Mouse (Mus musculus) small intestine, adult 2 months (tissue): ENCODE data around the gene Cryga. TPM values are rescaled to one million over a fixed set of nuclear protein-coding genes. Genes with fewer than 3 reads are reported as not detected.

Experiments
- H3K27ac ChIP-seq: fragments of 200-500 bp; 2 replicates; pipeline ENCODE4 v1.5.1; 2012; ENCODE audit warnings: low read depth, low read length, control low read depth, inconsistent platforms; ENCODE audit not compliant: insufficient read depth
- H3K27me3 ChIP-seq: fragments of 200-500 bp; 2 replicates; pipeline ENCODE4 v1.6.1; 2012; ENCODE audit warnings: mild to moderate bottlenecking, moderate library complexity, low read length, inconsistent platforms; ENCODE audit not compliant: control insufficient read depth, insufficient read depth
- H3K36me3 ChIP-seq: fragments of 200-500 bp; 2 replicates; pipeline ENCODE4 v1.6.1; 2012; ENCODE audit warnings: mild to moderate bottlenecking, low read length, control low read depth, inconsistent platforms; ENCODE audit not compliant: control insufficient read depth, insufficient read depth
- H3K4me1 ChIP-seq: fragments of 200-500 bp; 2 replicates; pipeline ENCODE4 v1.6.1; 2012; ENCODE audit warnings: low read length, inconsistent platforms, mixed read lengths; ENCODE audit not compliant: control insufficient read depth, insufficient read depth, insufficient read length
- H3K4me3 ChIP-seq: fragments of 200-500 bp; 2 replicates; pipeline ENCODE4 v1.5.1; 2012; ENCODE audit warnings: low read depth, mild to moderate bottlenecking, control low read depth, inconsistent platforms, low read length, moderate library complexity
- CTCF ChIP-seq: fragments of 200-500 bp; IDR thresholded peaks from 2 replicates; pipeline ENCODE4 v1.5.1; 2012; ENCODE audit warnings: low read depth, mild to moderate bottlenecking, control low read depth, inconsistent platforms, low read length, moderate library complexity, mixed read lengths; ENCODE audit not compliant: insufficient replicate concordance, insufficient read length; ENCODE audit errors: extremely low read depth
- POLR2A ChIP-seq: fragments of 200-500 bp; IDR thresholded peaks from 2 replicates; pipeline ENCODE4 v1.6.1; 2012; ENCODE audit warnings: low read depth, mild to moderate bottlenecking, control low read depth, inconsistent platforms, low read length, moderate library complexity
- WGBS: fragments of 180-500 bp; shearing (Covaris S2); methylation state at CpG from one replicate; pipeline ENCODE4 v1.1.7; 2018; 5-methylcytosine and 5-hydroxymethylcytosine counted together
- polyA plus RNA-seq: library from polyadenylated mRNA; depleted of rRNA; stranded (reverse); fragments of >200 nt; gene quantifications from 2 replicates; pipeline ENCODE4 v1.2.3, GENCODE M21; 2012

The Cryga gene
- polyA plus RNA-seq, 1 experiment = not detected

- no peak overlapping the region for H3K4me3 ChIP-seq
- H3K4me1 ChIP-seq = peaks cover 9% of the 10 kb centered on the region; the same call in 1 of the 2 replicates
- H3K36me3 ChIP-seq = no peaks in the 10 kb centered on the region
- WGBS = 93% methylated on average over 1 of the region's 1 CpGs
- no peak for TF ChIP-seq CTCF
- no peak for TF ChIP-seq POLR2A
- no peaks in the 10 kb centered on the region for H3K27me3 ChIP-seq
- H3K27ac ChIP-seq = no peak overlapping the region
Measured at GRCm38 (mm10) chr1:65131671-65132070, 28.5 kb upstream of the Cryga start.

GRCm38 (mm10) chr1:65130226-65130625 lies 27.1 kb upstream of the Cryga start:
- Histone ChIP-seq H3K27ac (peak overlapping the region; percentile 93), H3K4me1 (peaks cover 9% of the 10 kb centered on the region; the same call in 1 of the 2 replicates), H3K36me3 (no peaks in the 10 kb centered on the region), H3K4me3 (no peak overlapping the region), H3K27me3 (no peaks in the 10 kb centered on the region)
- WGBS = 44% methylated on average over 3 of the region's 3 CpGs
- TF ChIP-seq POLR2A = no peak
- TF ChIP-seq CTCF = no peak

GRCm38 (mm10) chr1:65129634-65130180 lies 26.5 kb upstream of the Cryga start:
- H3K4me1 ChIP-seq = peaks cover 9% of the 10 kb centered on the region; the same call in 1 of the 2 replicates
- peak overlapping the region; percentile 93 for H3K27ac ChIP-seq
- H3K4me3 ChIP-seq = no peak overlapping the region
- no peaks in the 10 kb centered on the region for H3K36me3 ChIP-seq
- TF ChIP-seq CTCF (no peak), POLR2A (no peak)
- no peaks in the 10 kb centered on the region for H3K27me3 ChIP-seq
- WGBS = 32% methylated on average over 3 of the region's 3 CpGs

DNA sequence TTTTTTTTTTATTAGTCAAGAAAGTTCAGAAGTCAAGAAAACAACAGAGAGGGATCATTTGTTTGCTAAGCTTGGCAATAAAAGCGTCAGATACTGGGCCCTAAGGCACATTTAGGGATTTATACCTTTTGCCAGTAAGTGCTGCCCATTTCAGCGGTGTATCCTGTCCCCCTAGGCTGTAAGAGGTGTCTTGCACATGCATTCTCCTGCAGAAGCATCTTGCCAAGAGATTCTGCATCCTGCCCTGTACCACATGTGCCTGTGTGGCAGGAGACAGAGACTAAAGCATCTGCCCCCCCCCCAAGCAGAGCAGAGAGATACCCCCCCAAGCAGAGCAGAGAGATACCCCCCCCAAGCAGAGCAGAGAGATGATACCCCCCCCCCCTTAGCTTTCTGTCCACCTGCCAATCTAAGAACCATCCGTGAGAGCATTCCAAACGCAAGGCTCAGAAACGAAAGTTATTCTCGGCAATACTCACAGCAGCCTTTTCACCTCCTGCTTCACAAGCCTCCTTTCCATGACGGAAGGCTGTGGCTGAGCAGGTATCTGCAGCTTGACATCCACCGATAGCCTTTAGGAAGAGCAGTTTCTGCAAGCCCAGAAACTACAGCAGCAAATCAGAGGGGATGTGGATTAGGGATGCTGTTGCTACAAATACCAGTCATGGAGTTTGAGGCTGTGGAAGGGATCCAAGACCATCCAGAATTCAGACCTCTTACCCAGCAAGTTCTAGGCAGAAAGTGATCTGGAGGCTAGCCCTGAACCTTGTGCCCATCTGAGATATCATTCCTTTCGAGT lies 19.6 kb upstream of the Cryga start, which contains the start of gene D630023F18Rik:
Gene D630023F18Rik (minus strand): TSS at position 641 of the 799 bp plus-strand sequence.
- Histone ChIP-seq H3K36me3 (no peaks in the 10 kb centered on the region), H3K4me1 (peaks cover 19% of the 10 kb centered on the region; the same call in 1 of the 2 replicates), H3K27me3 (no peaks in the 10 kb centered on the region), H3K4me3 (peak within 1 kb of the TSS; percentile 12; the same call in 1 of the 2 replicates), H3K27ac (0 out of 2 replicates have a peak within 1 kb of the TSS, but pooled peaks have one; percentile 22)
- TF ChIP-seq POLR2A (no peak), CTCF (no peak)
- WGBS = 17% methylated on average over 9 of the region's 9 CpGs

DNA sequence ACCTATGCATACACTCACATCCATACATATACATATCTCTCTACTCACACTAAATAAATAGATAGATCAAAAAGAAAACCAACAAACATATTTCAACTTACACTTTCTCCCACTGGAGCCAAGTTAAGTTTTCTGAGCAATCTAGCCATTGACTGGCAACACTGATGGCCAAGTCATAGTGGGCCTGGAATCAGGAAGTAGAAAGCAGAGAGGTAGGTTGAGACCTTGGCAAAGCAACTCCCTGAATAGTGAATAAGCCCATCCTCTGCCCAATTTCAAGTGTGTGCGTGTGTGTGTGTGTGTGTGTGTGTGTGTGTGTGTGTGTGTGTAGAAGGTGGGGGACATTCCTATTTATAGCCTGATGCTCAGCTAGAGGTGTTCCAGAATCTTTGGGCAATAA lies 16.3 kb upstream of the Cryga start, which contains the start of gene Gm28845:
Gene Gm28845 (minus strand): TSS at position 121 of the 400 bp plus-strand sequence.
- H3K4me3 ChIP-seq = no peak within 1 kb of the TSS
- peaks cover 21% of the 10 kb centered on the region; the same call in 1 of the 2 replicates for H3K4me1 ChIP-seq
- peak within 1 kb of the TSS; percentile 77 for H3K27ac ChIP-seq
- H3K27me3 ChIP-seq = no peaks in the 10 kb centered on the region
- no peaks in the 10 kb centered on the region for H3K36me3 ChIP-seq
- WGBS = 79% methylated on average over 1 of the region's 1 CpGs
- no peak for TF ChIP-seq POLR2A

- TF ChIP-seq POLR2A (no peak), CTCF (no peak)
- 26% methylated on average over 8 of the region's 8 CpGs for WGBS
- no peaks in the 10 kb centered on the region for H3K36me3 ChIP-seq
- H3K4me3 ChIP-seq = no peak overlapping the region
- no peaks in the 10 kb centered on the region for H3K27me3 ChIP-seq
- H3K27ac ChIP-seq = peak overlapping the region; percentile 99
- H3K4me1 ChIP-seq = peaks cover 20% of the 10 kb centered on the region; the same call in 1 of the 2 replicates
Measured at GRCm38 (mm10) chr1:65118150-65118913, 15.2 kb upstream of the Cryga start.
